Mouse (Mus musculus) lung, adult 2 months (tissue): ENCODE results near the gene Ncam1.

ENCODE experiments used
- CTCF ChIP-seq: fragments of 200-500 bp; IDR thresholded peaks from 2 replicates; pipeline ENCODE4 v1.5.1; 2011; ENCODE audit warnings: mild to moderate bottlenecking, low read length, control low read depth; ENCODE audit not compliant: insufficient read depth
- POLR2A ChIP-seq: fragments of 200-500 bp; IDR thresholded peaks from 2 replicates; pipeline ENCODE4 v1.6.1; 2011; ENCODE audit warnings: low read depth, mild to moderate bottlenecking, control low read depth, low read length, borderline replicate concordance; ENCODE audit errors: extremely low read depth

GRCm38 (mm10) chr9:49618699-49619392, 179.9 kb downstream of the Ncam1 start:
- no peak for TF ChIP-seq POLR2A
- no peak for TF ChIP-seq CTCF
